Mouse (Mus musculus): ENCODE data around the gene Nr2c1. TPM values are rescaled to one million over a fixed set of nuclear protein-coding genes. Genes with fewer than 3 reads are reported as not detected.

The Nr2c1 gene
- polyA plus RNA-seq, 1 experiment from 2014 or later, result 9.8 TPM

- H3K36me3 ChIP-seq (ENCODE audit: control insufficient read depth, insufficient read depth, low read length), result peaks cover 39% of the 10 kb centered on the region
Observed at GRCm38 (mm10) chr10:94171440-94172130, 23.8 kb downstream of the Nr2c1 start.

GRCm38 (mm10) chr10:94172137-94172536 is 24.3 kb downstream of the Nr2c1 start:
- Histone ChIP-seq H3K9me3 (ENCODE audit: control insufficient read depth, low read length) (no peaks in the 10 kb centered on the region), H3K4me1 (replicated peaks; ENCODE audit: control insufficient read depth, insufficient read depth, low read length) (peaks cover 6% of the 10 kb centered on the region; the same call in 1 of the 2 replicates), H3K27ac (ENCODE audit: low read length) (no peak overlapping the region), H3K27me3 (ENCODE audit: control insufficient read depth, insufficient read depth, low read depth, low read length) (no peaks in the 10 kb centered on the region), H3K4me3 (ENCODE audit: low read length) (no peak overlapping the region), H3K9ac (ENCODE audit: low read length) (no peak overlapping the region), H3K4me2 (ENCODE audit: low read depth, low read length) (no peak overlapping the region), H3K36me3 (ENCODE audit: control insufficient read depth, insufficient read depth, low read length) (peaks cover 36% of the 10 kb centered on the region)
- WGBS, result 75% methylated on average over 11 of the region's 11 CpGs
- no peak for ATAC-seq (ENCODE audit: low read depth)

More at GRCm38 (mm10) chr10:94171440-94172130, 23.8 kb downstream of the Nr2c1 start:
- H3K27me3 ChIP-seq (ENCODE audit: control insufficient read depth, insufficient read depth, low read depth, low read length), result no peaks in the 10 kb centered on the region
- no peaks in the 10 kb centered on the region for H3K9me3 ChIP-seq (ENCODE audit: control insufficient read depth, low read length)
- H3K4me2 ChIP-seq (ENCODE audit: low read depth, low read length), result no peak overlapping the region
- WGBS, result 43% methylated on average over 12 of the region's 12 CpGs
- H3K4me3 ChIP-seq (ENCODE audit: low read length), result no peak overlapping the region
- H3K4me1 ChIP-seq (replicated peaks; ENCODE audit: control insufficient read depth, insufficient read depth, low read length), result peaks cover 6% of the 10 kb centered on the region; the same call in 1 of the 2 replicates
- 0 out of 2 replicates have a peak overlapping the region, but pooled peaks have one; percentile 7 for H3K27ac ChIP-seq (ENCODE audit: low read length)
- H3K9ac ChIP-seq (ENCODE audit: low read length), result no peak overlapping the region
- ATAC-seq (ENCODE audit: low read depth), result peak; percentile 75

DNA sequence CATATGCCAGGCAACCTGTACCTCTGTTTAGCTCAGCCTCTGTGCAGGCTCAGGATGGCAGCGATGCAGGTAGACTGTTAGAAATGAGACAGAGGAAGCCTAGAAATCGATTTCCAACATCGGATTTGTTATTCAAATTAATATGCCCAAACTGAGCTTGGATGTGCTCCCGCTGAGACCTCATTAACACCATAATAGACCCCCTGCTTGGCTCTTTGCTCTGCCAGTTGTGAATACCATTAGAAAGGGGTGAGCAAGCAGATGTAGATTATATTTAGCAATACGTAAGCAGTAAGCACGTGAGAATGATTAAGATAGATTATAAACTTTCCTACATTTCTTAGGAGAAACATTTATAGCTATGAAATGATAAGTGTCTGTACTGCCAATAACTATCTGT is 24.9 kb downstream of the Nr2c1 start:
- H3K36me3 ChIP-seq (ENCODE audit: control insufficient read depth, insufficient read depth, low read length), result peaks cover 30% of the 10 kb centered on the region
- WGBS, result 79% methylated on average over 6 of the region's 6 CpGs

DNA sequence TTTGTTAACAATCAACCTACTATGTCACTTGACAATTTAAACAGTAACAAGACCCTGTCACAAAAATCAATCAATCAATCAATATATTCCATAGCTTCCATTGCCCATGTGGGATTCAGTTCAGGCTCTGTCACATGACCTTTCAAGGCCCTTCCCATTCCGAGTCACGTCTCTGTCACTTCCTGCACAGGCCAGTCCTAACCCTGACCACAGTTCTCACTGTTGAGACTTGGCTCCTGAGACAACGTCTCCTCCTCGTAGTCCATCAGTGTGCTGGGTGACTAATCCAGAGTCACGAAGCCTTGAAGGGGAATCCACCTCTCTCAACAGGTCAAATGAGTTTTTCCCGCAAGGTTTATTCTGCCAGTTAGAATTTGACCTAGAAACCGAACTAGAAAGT is 26.8 kb downstream of the Nr2c1 start:
- Histone ChIP-seq H3K4me2 (ENCODE audit: low read depth, low read length) (no peak overlapping the region), H3K4me3 (ENCODE audit: low read length) (no peak overlapping the region), H3K27ac (ENCODE audit: low read length) (no peak overlapping the region), H3K9me3 (ENCODE audit: control insufficient read depth, low read length) (no peaks in the 10 kb centered on the region), H3K36me3 (ENCODE audit: control insufficient read depth, insufficient read depth, low read length) (peaks cover 20% of the 10 kb centered on the region), H3K9ac (ENCODE audit: low read length) (no peak overlapping the region), H3K27me3 (ENCODE audit: control insufficient read depth, insufficient read depth, low read depth, low read length) (no peaks in the 10 kb centered on the region), H3K4me1 (replicated peaks; ENCODE audit: control insufficient read depth, insufficient read depth, low read length) (peaks cover 6% of the 10 kb centered on the region; the same call in 1 of the 2 replicates)
- 72% methylated on average over 7 of the region's 7 CpGs for WGBS
- ATAC-seq (ENCODE audit: low read depth), result no peak

More for the DNA sequence above, 24.9 kb downstream of the Nr2c1 start:
- no peak overlapping the region for H3K4me2 ChIP-seq (ENCODE audit: low read depth, low read length)
- H3K9me3 ChIP-seq (ENCODE audit: control insufficient read depth, low read length), result no peaks in the 10 kb centered on the region
- peaks cover 6% of the 10 kb centered on the region; the same call in 1 of the 2 replicates for H3K4me1 ChIP-seq (replicated peaks; ENCODE audit: control insufficient read depth, insufficient read depth, low read length)
- H3K9ac ChIP-seq (ENCODE audit: low read length), result no peak overlapping the region
- no peak for ATAC-seq (ENCODE audit: low read depth)
- no peak overlapping the region for H3K4me3 ChIP-seq (ENCODE audit: low read length)
- H3K27me3 ChIP-seq (ENCODE audit: control insufficient read depth, insufficient read depth, low read depth, low read length), result no peaks in the 10 kb centered on the region
- no peak overlapping the region for H3K27ac ChIP-seq (ENCODE audit: low read length)

GRCm38 (mm10) chr10:94183199-94183598 is 35.4 kb downstream of the Nr2c1 start:
- Histone ChIP-seq H3K4me2 (ENCODE audit: low read depth, low read length) (no peak overlapping the region), H3K9me3 (ENCODE audit: control insufficient read depth, low read length) (no peaks in the 10 kb centered on the region), H3K36me3 (ENCODE audit: control insufficient read depth, insufficient read depth, low read length) (peaks cover 3% of the 10 kb centered on the region; the same call in 1 of the 2 replicates), H3K4me1 (replicated peaks; ENCODE audit: control insufficient read depth, insufficient read depth, low read length) (no peaks in the 10 kb centered on the region), H3K4me3 (ENCODE audit: low read length) (no peak overlapping the region), H3K27me3 (ENCODE audit: control insufficient read depth, insufficient read depth, low read depth, low read length) (no peaks in the 10 kb centered on the region), H3K9ac (ENCODE audit: low read length) (no peak overlapping the region), H3K27ac (ENCODE audit: low read length) (no peak overlapping the region)
- 42% methylated on average over 4 of the region's 4 CpGs for WGBS
- no peak for ATAC-seq (ENCODE audit: low read depth)

- ATAC-seq (ENCODE audit: low read depth), result peak; percentile 98
- no peaks in the 10 kb centered on the region for H3K9me3 ChIP-seq (ENCODE audit: control insufficient read depth, low read length)
- H3K4me2 ChIP-seq (ENCODE audit: low read depth, low read length), result peak within 1 kb of the TSS; percentile 67
- H3K27ac ChIP-seq (ENCODE audit: low read length), result peak within 1 kb of the TSS; percentile 70
- peaks cover 18% of the 10 kb centered on the region for H3K36me3 ChIP-seq (ENCODE audit: control insufficient read depth, insufficient read depth, low read length)
- peak within 1 kb of the TSS; percentile 70 for H3K4me3 ChIP-seq (ENCODE audit: low read length)
- peaks cover 6% of the 10 kb centered on the region for H3K4me1 ChIP-seq (replicated peaks; ENCODE audit: control insufficient read depth, insufficient read depth, low read length)
- peak within 1 kb of the TSS; percentile 78 for H3K9ac ChIP-seq (ENCODE audit: low read length)
- H3K27me3 ChIP-seq (ENCODE audit: control insufficient read depth, insufficient read depth, low read depth, low read length), result no peaks in the 10 kb centered on the region
- WGBS, result under 1% methylated on average over 46 of the region's 46 CpGs
Observed at GRCm38 (mm10) chr10:94198482-94199405, 50.9 kb downstream of the Nr2c1 start, which contains the start of gene Ndufa12. Ndufa12 (plus strand) TSS chr10:94198720.

DNA sequence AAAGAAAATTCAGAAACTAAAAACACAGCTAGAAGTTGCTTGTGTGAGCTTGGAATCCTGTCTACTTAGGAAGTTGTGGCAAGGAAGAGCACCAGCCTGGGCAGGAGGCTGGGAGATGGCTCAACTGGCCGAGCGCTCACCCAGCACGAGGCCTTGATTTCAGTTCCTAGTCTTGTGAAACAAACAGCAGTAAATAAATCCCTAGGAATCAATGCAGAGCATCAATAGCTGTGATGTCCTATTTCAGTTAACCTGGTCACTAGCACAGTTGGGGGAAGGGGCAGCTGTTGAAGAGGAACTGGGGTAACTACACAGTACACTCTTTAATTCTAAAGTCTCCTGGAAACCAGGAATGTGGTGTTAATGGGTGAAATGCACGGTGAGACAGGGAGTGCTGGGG is 57.1 kb downstream of the Nr2c1 start:
- Histone ChIP-seq H3K9me3 (ENCODE audit: control insufficient read depth, low read length) (no peaks in the 10 kb centered on the region), H3K27me3 (ENCODE audit: control insufficient read depth, insufficient read depth, low read depth, low read length) (no peaks in the 10 kb centered on the region), H3K4me3 (ENCODE audit: low read length) (no peak overlapping the region), H3K36me3 (ENCODE audit: control insufficient read depth, insufficient read depth, low read length) (peaks cover 24% of the 10 kb centered on the region), H3K27ac (ENCODE audit: low read length) (no peak overlapping the region), H3K4me2 (ENCODE audit: low read depth, low read length) (no peak overlapping the region), H3K4me1 (replicated peaks; ENCODE audit: control insufficient read depth, insufficient read depth, low read length) (no peaks in the 10 kb centered on the region), H3K9ac (ENCODE audit: low read length) (no peak overlapping the region)
- WGBS, result 89% methylated on average over 4 of the region's 4 CpGs
- no peak for ATAC-seq (ENCODE audit: low read depth)

- H3K9me3 ChIP-seq (ENCODE audit: control insufficient read depth, low read length), result no peaks in the 10 kb centered on the region
- no peak overlapping the region for H3K9ac ChIP-seq (ENCODE audit: low read length)
- H3K27ac ChIP-seq (ENCODE audit: low read length), result no peak overlapping the region
- no peaks in the 10 kb centered on the region for H3K4me1 ChIP-seq (replicated peaks; ENCODE audit: control insufficient read depth, insufficient read depth, low read length)
- H3K36me3 ChIP-seq (ENCODE audit: control insufficient read depth, insufficient read depth, low read length), result peaks cover 11% of the 10 kb centered on the region; the same call in 1 of the 2 replicates
- no peak for ATAC-seq (ENCODE audit: low read depth)
- H3K4me2 ChIP-seq (ENCODE audit: low read depth, low read length), result no peak overlapping the region
- H3K27me3 ChIP-seq (ENCODE audit: control insufficient read depth, insufficient read depth, low read depth, low read length), result no peaks in the 10 kb centered on the region
- 73% methylated on average over 6 of the region's 6 CpGs for WGBS
- H3K4me3 ChIP-seq (ENCODE audit: low read length), result no peak overlapping the region
Observed at GRCm38 (mm10) chr10:94210718-94211618, 63.1 kb downstream of the Nr2c1 start.

Measured in lung, embryonic 16.5 days (tissue).